Mouse (Mus musculus) heart, postnatal 10 days (tissue): ENCODE measurements around the gene Prss1. TPM values are rescaled to one million over a fixed set of nuclear protein-coding genes. Genes with fewer than 3 reads are reported as not detected.
"Not testable (repeated sequence)": the region's sequence is repeated elsewhere in the genome, so short reads cannot be mapped to it uniquely, and the experiment has no call there.

Experiments used
- DNase-seq, 2 experiments: peaks; one replicate each; pipeline ENCODE4 v3.0.0; 2021
- intact Hi-C: fragments of 180-260 bp; cut with DNase I; formaldehyde crosslinking; loops from one replicate; pipeline ENCODE4 v1.15.1; 2025
- total RNA-seq, 2 experiments: library from RNA; stranded (reverse); gene quantifications; 2 replicates each; pipeline ENCODE4 v1.2.3; 2021

Prss1 gene
- total RNA-seq: not detected

GRCm38 (mm10) chr6:41458632-41459031, at the start of gene Prss1:
Gene Prss1, plus strand, starts transcription at chr6:41458932.
- DNase-seq, intact Hi-C loops: not testable (repeated sequence)

GRCm38 (mm10) chr6:41442261-41442660, 16.5 kb upstream of the Prss1 start:
- intact Hi-C loops, DNase-seq: not testable (repeated sequence)

GRCm38 (mm10) chr6:41446045-41446444, 12.7 kb upstream of the Prss1 start, which contains the start of gene Gm10334:
Gene Gm10334, minus strand, starts transcription at chr6:41446145.
- intact Hi-C loops, DNase-seq: not testable (repeated sequence)

- intact Hi-C loops: no loop called here
- no peak for DNase-seq
These were observed 40.6 kb downstream of the Prss1 start for GRCm38 (mm10) chr6:41499374-41499773.

- intact Hi-C loops: no loop called here
- DNase-seq: no peak
These were observed 46.2 kb downstream of the Prss1 start for GRCm38 (mm10) chr6:41504915-41505314.

- DNase-seq: no peak
- intact Hi-C loops: no loop called here
These were observed 46.6 kb downstream of the Prss1 start for GRCm38 (mm10) chr6:41505323-41505722.

Other genes with a start within 250 kb of the Prss1 start
- gene Try4, start 156.7 kb upstream of the Prss1 start, total RNA-seq: not detected
- not detected for gene Try5, start 142.1 kb upstream of the Prss1 start, total RNA-seq
- not detected for gene Try10, start 104.8 kb upstream of the Prss1 start, total RNA-seq
- gene Prss3, start 81.3 kb upstream of the Prss1 start, total RNA-seq: not detected
- gene Gm5771, start 66.6 kb upstream of the Prss1 start, total RNA-seq: not detected
- gene Gm10334, start 12.8 kb upstream of the Prss1 start, total RNA-seq: not detected
- gene Prss2, start 62.9 kb downstream of the Prss1 start, total RNA-seq: not detected
- 1 to 10 TPM; 2.4 to 3.0 TPM for gene Ephb6, start 146.6 kb downstream of the Prss1 start, total RNA-seq
- not detected for gene Trpv6, start 177.5 kb downstream of the Prss1 start, total RNA-seq
- gene Trpv5, start 221.8 kb downstream of the Prss1 start, total RNA-seq: not detected
- gene Llcfc1, start 225.5 kb downstream of the Prss1 start, total RNA-seq: not detected
- gene Kel, start 245.4 kb downstream of the Prss1 start, total RNA-seq: under 1 TPM in 1 of 2 experiments, not detected in 1; 0.36 TPM